Mouse (Mus musculus) MEL (cell line): ENCODE measurements around the gene Erich4. TPM values are rescaled to one million over a fixed set of nuclear protein-coding genes. Genes with fewer than 3 reads are reported as not detected.
"Not testable (repeated sequence)": the region's sequence is repeated elsewhere in the genome, so short reads cannot be mapped to it uniquely, and the experiment has no call there.

Experiments used
- DNase-seq: peaks from one replicate; pipeline ENCODE4 v3.0.0; 2011; ENCODE audit warnings: low read depth, low spot score
- H3K27ac ChIP-seq: 2 replicates; pipeline ENCODE4 v1.5.1; 2012; ENCODE audit warnings: low read depth, mild to moderate bottlenecking, control low read depth, low read length, moderate library complexity; ENCODE audit not compliant: control insufficient read depth
- H3K27me3 ChIP-seq, 2 experiments: fragments of 150-350 bp in 1 of 2; sonication (generic) in 1 of 2; 2 replicates each; pipeline ENCODE4 v1.6.1; 2012; ENCODE audit warnings: low read length in 2 of 2, mild to moderate bottlenecking in 2 of 2, improper control_type of control experiment in 1 of 2, moderate library complexity in 1 of 2; ENCODE audit not compliant: insufficient read depth in 2 of 2, control insufficient read depth in 1 of 2
- H3K36me3 ChIP-seq, 2 experiments: 2 replicates each; pipeline ENCODE4 v1.6.1; 2012 to 2014; ENCODE audit warnings: low read length in 2 of 2, improper control_type of control experiment in 1 of 2, inconsistent platforms in 1 of 2, mild to moderate bottlenecking in 1 of 2; ENCODE audit not compliant: insufficient read depth in 2 of 2, control insufficient read depth in 1 of 2
- H3K4me1 ChIP-seq, 2 experiments: fragments of 150-350 bp in 1 of 2; sonication (generic) in 1 of 2; 2 replicates each; pipeline ENCODE4 v1.6.1; 2012; ENCODE audit warnings: low read length in 2 of 2, improper control_type of control experiment in 1 of 2, mild to moderate bottlenecking in 1 of 2; ENCODE audit not compliant: insufficient read depth in 2 of 2, control insufficient read depth in 1 of 2
- H3K4me3 ChIP-seq, 2 experiments: fragments of 150-350 bp in 1 of 2; sonication (generic) in 1 of 2; 2 replicates each; pipeline ENCODE4 v1.5.1; 2012; ENCODE audit warnings: low read depth in 2 of 2, low read length in 2 of 2, mild to moderate bottlenecking in 2 of 2, moderate library complexity in 2 of 2, control low read depth in 1 of 2, improper control_type of control experiment in 1 of 2; ENCODE audit not compliant: control insufficient read depth in 1 of 2, insufficient read depth in 1 of 2
- H3K79me2 ChIP-seq: 2 replicates; pipeline ENCODE4 v1.6.1; 2012; ENCODE audit warnings: mild to moderate bottlenecking, low read length, moderate library complexity; ENCODE audit not compliant: control insufficient read depth, poor library complexity, insufficient read depth
- H3K9ac ChIP-seq: 2 replicates; pipeline ENCODE4 v1.6.1; 2012; ENCODE audit warnings: low read depth, mild to moderate bottlenecking, control low read depth, low read length, moderate library complexity; ENCODE audit not compliant: control insufficient read depth, poor library complexity, severe bottlenecking
- H3K9me3 ChIP-seq: fragments of 150-350 bp; sonication (generic); replicated peaks from 2 replicates; pipeline ENCODE4 v1.6.1; 2012; ENCODE audit warnings: mild to moderate bottlenecking, low read length, improper control_type of control experiment, moderate library complexity; ENCODE audit not compliant: insufficient read depth
- CHD1 ChIP-seq: IDR thresholded peaks from 2 replicates; pipeline ENCODE4 v1.6.1; 2012; ENCODE audit warnings: low read depth, mild to moderate bottlenecking, inconsistent platforms, low read length, improper control_type of control experiment
- CTCF ChIP-seq, 3 experiments: IDR thresholded peaks in 2 of 3; conservative IDR thresholded peaks in 1 of 3; 2 replicates each; pipeline ENCODE4 v1.5.1; 2011 to 2012; ENCODE audit warnings: low read length in 3 of 3, low read depth in 2 of 3, mild to moderate bottlenecking in 2 of 3, improper control_type of control experiment in 1 of 3, inconsistent platforms in 1 of 3, mixed read lengths in 1 of 3, moderate library complexity in 1 of 3; ENCODE audit not compliant: control insufficient read depth in 1 of 3, insufficient read depth in 1 of 3, poor library complexity in 1 of 3, severe bottlenecking in 1 of 3
- EP300 ChIP-seq, 2 experiments: IDR thresholded peaks; 2 replicates each; pipeline ENCODE4 v1.6.1; 2011; ENCODE audit warnings: improper control_type of control experiment in 2 of 2, low read length in 2 of 2, low read depth in 1 of 2, mild to moderate bottlenecking in 1 of 2
- ETS1 ChIP-seq: IDR thresholded peaks from 2 replicates; pipeline ENCODE4 v1.6.1; 2012; ENCODE audit warnings: low read depth, mild to moderate bottlenecking, inconsistent platforms, low read length, improper control_type of control experiment, moderate library complexity
- HCFC1 ChIP-seq: IDR thresholded peaks from 2 replicates; pipeline ENCODE4 v1.6.1; 2012; ENCODE audit warnings: low read depth, mild to moderate bottlenecking, inconsistent platforms, low read length, improper control_type of control experiment, moderate library complexity
- JUND ChIP-seq: IDR thresholded peaks from 2 replicates; pipeline ENCODE4 v1.6.1; 2011; ENCODE audit warnings: low read depth, mild to moderate bottlenecking, improper control_type of control experiment, low read length
- MAFK ChIP-seq: IDR thresholded peaks from 2 replicates; pipeline ENCODE4 v1.6.1; 2011; ENCODE audit warnings: low read depth, mild to moderate bottlenecking, low read length, improper control_type of control experiment, borderline replicate concordance
- NELFE ChIP-seq: IDR thresholded peaks from 2 replicates; pipeline ENCODE4 v1.6.1; 2011; ENCODE audit warnings: low read depth, low read length, improper control_type of control experiment
- NRF1 ChIP-seq: IDR thresholded peaks from 2 replicates; pipeline ENCODE4 v1.6.1; 2014; ENCODE audit warnings: low read depth, mild to moderate bottlenecking, inconsistent platforms, low read length, improper control_type of control experiment, moderate library complexity; ENCODE audit not compliant: poor library complexity, insufficient read depth, severe bottlenecking
- POLR2AphosphoS2 ChIP-seq: IDR thresholded peaks from 2 replicates; pipeline ENCODE4 v1.6.1; 2011; ENCODE audit warnings: low read length, improper control_type of control experiment
- SIN3A ChIP-seq: IDR thresholded peaks from 2 replicates; pipeline ENCODE4 v1.6.1; 2012; ENCODE audit warnings: low read length, improper control_type of control experiment, inconsistent platforms
- SMC3 ChIP-seq: IDR thresholded peaks from 2 replicates; pipeline ENCODE4 v1.6.1; 2011; ENCODE audit warnings: low read depth, low read length, improper control_type of control experiment
- TBP ChIP-seq: IDR thresholded peaks from 2 replicates; pipeline ENCODE4 v1.8.0; 2011; ENCODE audit warnings: low read depth, low read length, improper control_type of control experiment
- UBTF ChIP-seq: IDR thresholded peaks from 2 replicates; pipeline ENCODE4 v1.6.1; 2012; ENCODE audit warnings: low read depth, mild to moderate bottlenecking, inconsistent platforms, low read length, improper control_type of control experiment, moderate library complexity, borderline replicate concordance; ENCODE audit not compliant: insufficient read depth
- USF1 ChIP-seq: IDR thresholded peaks from 2 replicates; pipeline ENCODE4 v1.6.1; 2014; ENCODE audit warnings: low read depth, mild to moderate bottlenecking, inconsistent platforms, low read length, improper control_type of control experiment, moderate library complexity
- ZC3H11A ChIP-seq: IDR thresholded peaks from 2 replicates; pipeline ENCODE4 v1.6.1; 2012; ENCODE audit warnings: low read depth, mild to moderate bottlenecking, inconsistent platforms, low read length, improper control_type of control experiment
- ZKSCAN1 ChIP-seq: IDR thresholded peaks from 2 replicates; pipeline ENCODE4 v1.6.1; 2012; ENCODE audit warnings: low read depth, mild to moderate bottlenecking, inconsistent platforms, low read length, improper control_type of control experiment, moderate library complexity
- polyA plus RNA-seq, 2 experiments: library from polyadenylated mRNA; stranded (reverse) in 1 of 2; unstranded in 1 of 2; fragments of >175 nt in 1 of 2; fragments of >200 nt in 1 of 2; gene quantifications; 2 replicates each; pipeline versions ENCODE4 v1.2.1 to v1.2.4; 2012; ENCODE audit warnings: low replicate concordance in 2 of 2, low read depth in 1 of 2; ENCODE audit not compliant: insufficient read length in 2 of 2, insufficient read depth in 1 of 2, missing spikeins in 1 of 2
- total RNA-seq: library from RNA; depleted of rRNA; stranded (reverse); fragments of 300-350 nt; gene quantifications from 2 replicates; pipeline ENCODE4 v1.2.3, GENCODE M21; 2012

Erich4 gene
- total and polyA plus RNA-seq, 3 experiments: not detected

DNA sequence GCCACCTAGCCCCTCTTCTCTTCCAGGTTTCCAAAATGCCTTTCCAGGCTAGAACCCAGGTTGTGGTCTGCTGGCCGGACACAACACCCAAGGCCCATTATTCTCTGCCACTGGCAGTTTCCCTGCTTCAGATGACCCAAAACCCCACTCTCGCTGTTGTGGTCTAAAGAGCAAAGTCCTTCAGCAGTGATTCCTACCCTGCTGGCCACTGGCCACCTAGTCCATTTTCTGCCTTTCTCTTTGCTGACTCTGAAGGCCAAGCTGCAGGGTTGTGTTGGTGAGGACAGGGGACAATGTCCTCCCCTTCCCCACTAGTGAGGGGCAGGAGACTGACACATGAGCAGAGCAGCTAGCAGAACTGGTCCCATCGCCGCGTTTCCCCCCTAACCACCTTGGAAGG, 40.6 kb downstream of the Erich4 start:
- TF ChIP-seq CTCF (IDR thresholded peaks at IDR 0.05 in 2 of 3, conservative IDR thresholded peaks at IDR 0.05 in 1 of 3; ENCODE audit: control insufficient read depth in 1 of 3, insufficient read depth in 1 of 3, low read depth in 2 of 3, low read length in 3 of 3, poor library complexity in 1 of 3, severe bottlenecking in 1 of 3) (no peak), SMC3 (no peak), CHD1 (no peak), UBTF (no peak), JUND (no peak), USF1 (no peak), ZKSCAN1 (no peak), ETS1 (no peak), SIN3A (no peak)
- no peak overlapping the region for H3K27ac ChIP-seq
- no peak overlapping the region for H3K4me3 ChIP-seq
- H3K9ac ChIP-seq: no peak overlapping the region
- no peaks in the 10 kb centered on the region for H3K36me3 ChIP-seq
- H3K79me2 ChIP-seq: no peaks in the 10 kb centered on the region
- no peaks in the 10 kb centered on the region for H3K9me3 ChIP-seq
- H3K4me1 ChIP-seq: no peaks in the 10 kb centered on the region
- DNase-seq: no peak
- no peaks in the 10 kb centered on the region for H3K27me3 ChIP-seq

DNA sequence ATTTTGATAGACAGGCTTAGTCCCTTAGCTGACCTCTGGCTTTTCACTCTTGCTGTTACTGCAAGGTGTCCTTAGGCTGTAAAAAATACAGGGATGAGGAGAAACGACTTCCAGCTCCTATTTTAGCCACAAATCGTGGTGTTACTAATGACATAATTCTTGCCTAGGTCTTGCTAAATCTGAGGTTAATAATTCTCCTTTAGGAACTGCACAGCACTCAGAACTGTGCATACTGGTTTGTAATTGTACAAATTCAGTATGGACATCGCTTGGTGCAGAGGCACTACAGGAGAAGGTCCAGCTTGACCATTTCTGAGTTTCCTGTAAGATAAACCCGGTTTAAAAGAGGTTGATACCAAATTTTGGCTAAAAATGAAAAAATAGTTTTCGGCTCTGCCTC, 41.9 kb downstream of the Erich4 start:
- H3K9me3 ChIP-seq, H3K4me3 ChIP-seq, H3K9ac ChIP-seq, H3K27me3 ChIP-seq, DNase-seq, H3K79me2 ChIP-seq, H3K4me1 ChIP-seq, H3K36me3 ChIP-seq, H3K27ac ChIP-seq: not testable (repeated sequence)

DNA sequence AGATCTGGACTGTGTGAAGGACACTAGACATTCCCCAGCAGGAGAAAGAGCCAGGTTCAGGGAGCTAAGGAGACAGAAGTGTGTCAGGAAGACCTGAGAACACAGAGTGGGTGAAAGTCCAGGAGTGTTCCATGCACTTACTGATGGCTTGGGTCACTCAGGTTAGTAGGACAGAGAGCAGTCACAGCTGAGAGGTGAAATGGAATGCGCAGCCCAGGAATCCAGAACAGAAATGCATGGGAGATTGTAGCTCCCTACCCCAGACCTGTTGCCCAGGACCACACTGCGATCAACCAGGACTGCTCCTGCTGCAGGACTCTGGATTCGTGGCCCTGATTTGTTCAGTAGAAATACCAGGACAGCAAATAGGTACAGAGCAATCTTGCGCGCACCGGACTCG, 47.0 kb downstream of the Erich4 start:
- no peaks in the 10 kb centered on the region for H3K79me2 ChIP-seq
- H3K27me3 ChIP-seq: no peaks in the 10 kb centered on the region
- no peak overlapping the region for H3K4me3 ChIP-seq
- DNase-seq: no peak
- H3K27ac ChIP-seq: no peak overlapping the region
- H3K4me1 ChIP-seq: no peaks in the 10 kb centered on the region
- TF ChIP-seq EP300 (IDR thresholded peaks at IDR 0.05; ENCODE audit: low read depth in 1 of 2, low read length in 2 of 2) (no peak), TBP (no peak), MAFK (no peak), NELFE (no peak), POLR2AphosphoS2 (no peak), CTCF (IDR thresholded peaks at IDR 0.05 in 2 of 3, conservative IDR thresholded peaks at IDR 0.05 in 1 of 3; ENCODE audit: control insufficient read depth in 1 of 3, insufficient read depth in 1 of 3, low read depth in 2 of 3, low read length in 3 of 3, poor library complexity in 1 of 3, severe bottlenecking in 1 of 3) (no peak), ETS1 (no peak), NRF1 (no peak), HCFC1 (no peak), USF1 (no peak), CHD1 (no peak), SMC3 (no peak), ZC3H11A (no peak), ZKSCAN1 (no peak)
- no peak overlapping the region for H3K9ac ChIP-seq
- H3K36me3 ChIP-seq: no peaks in the 10 kb centered on the region
- H3K9me3 ChIP-seq: no peaks in the 10 kb centered on the region
